Mouse (Mus musculus): ENCODE measurements around the gene Csf2. TPM values are rescaled to one million over a fixed set of nuclear protein-coding genes. Genes with fewer than 3 reads are reported as not detected.

Csf2 gene
- polyA plus RNA-seq, 1 experiment from 2014 or later = not detected

- no peak overlapping the region for H3K27ac ChIP-seq (ENCODE audit: low read depth, low read length)
- H3K27me3 ChIP-seq (ENCODE audit: control insufficient read depth, insufficient read depth, low read length) = no peaks in the 10 kb centered on the region
- no peak overlapping the region for H3K4me3 ChIP-seq (ENCODE audit: low read depth, low read length)
- no peaks in the 10 kb centered on the region for H3K4me1 ChIP-seq (ENCODE audit: control insufficient read depth, insufficient read depth, low read length)
- H3K9me3 ChIP-seq (ENCODE audit: control insufficient read depth, low read length) = no peaks in the 10 kb centered on the region
- no peak for ATAC-seq (ENCODE audit: low read depth)
- no peaks in the 10 kb centered on the region for H3K36me3 ChIP-seq (ENCODE audit: control insufficient read depth, insufficient read depth, low read length)
- no peak overlapping the region for H3K4me2 ChIP-seq (ENCODE audit: low read depth, low read length)
- no peak overlapping the region for H3K9ac ChIP-seq (replicated peaks; ENCODE audit: low read depth, low read length)
- WGBS = 78% methylated on average over 3 of the region's 3 CpGs
These were observed 47.4 kb downstream of the Csf2 start for GRCm38 (mm10) chr11:54201881-54202685.

GRCm38 (mm10) chr11:54201287-54201773 lies 48.1 kb downstream of the Csf2 start:
- WGBS = 91% methylated on average over 5 of the region's 5 CpGs
- Histone ChIP-seq H3K9me3 (ENCODE audit: control insufficient read depth, low read length) (no peaks in the 10 kb centered on the region), H3K4me3 (ENCODE audit: low read depth, low read length) (no peak overlapping the region), H3K27me3 (ENCODE audit: control insufficient read depth, insufficient read depth, low read length) (no peaks in the 10 kb centered on the region), H3K4me1 (ENCODE audit: control insufficient read depth, insufficient read depth, low read length) (no peaks in the 10 kb centered on the region), H3K27ac (ENCODE audit: low read depth, low read length) (no peak overlapping the region), H3K4me2 (ENCODE audit: low read depth, low read length) (no peak overlapping the region), H3K9ac (replicated peaks; ENCODE audit: low read depth, low read length) (no peak overlapping the region), H3K36me3 (ENCODE audit: control insufficient read depth, insufficient read depth, low read length) (no peaks in the 10 kb centered on the region)
- no peak for ATAC-seq (ENCODE audit: low read depth)

Other genes starting within 250 kb of the Csf2 start
- gene Slc22a4, start 221.6 kb downstream of the Csf2 start, polyA plus RNA-seq (2014; fragmentation: Nextera tagmentation; extraction: Ambion mirVana) = 3.1 and 6.1 TPM in 2 replicates
- gene Pdlim4, start 180.7 kb downstream of the Csf2 start, polyA plus RNA-seq (2014; fragmentation: Nextera tagmentation; extraction: Ambion mirVana) = 26.5 and 33.1 TPM in 2 replicates
- 10.1 and 12.8 TPM in 2 replicates for gene P4ha2, start 149.6 kb downstream of the Csf2 start, polyA plus RNA-seq (2014; fragmentation: Nextera tagmentation; extraction: Ambion mirVana)
- gene Il3, start 17.6 kb upstream of the Csf2 start, polyA plus RNA-seq (2014; fragmentation: Nextera tagmentation; extraction: Ambion mirVana) = not detected in 2 replicates
- gene Acsl6, start 54.1 kb upstream of the Csf2 start, polyA plus RNA-seq (2014; fragmentation: Nextera tagmentation; extraction: Ambion mirVana) = 50.9 and 51.3 TPM in 2 replicates
- not detected in 2 replicates for gene Meikin, start 121.0 kb upstream of the Csf2 start, polyA plus RNA-seq (2014; fragmentation: Nextera tagmentation; extraction: Ambion mirVana)
- gene Fnip1, start 188.5 kb upstream of the Csf2 start, polyA plus RNA-seq (2014; fragmentation: Nextera tagmentation; extraction: Ambion mirVana) = 15.2 and 15.9 TPM in 2 replicates

Measured in neural tube, embryonic 14.5 days (tissue).